Mouse (Mus musculus) limb, embryonic 12.5 days (tissue): Measurements from ENCODE around the gene Hes3. TPM values are rescaled to one million over a fixed set of nuclear protein-coding genes. Genes with fewer than 3 reads are reported as not detected.

Experiments used
- ATAC-seq: fragments of 200-750 bp; cut with Nextera tagmentation; 2 replicates; pipeline ENCODE4 v1.8.0; 2017; ENCODE audit warnings: low read depth, moderate TSS enrichment; ENCODE audit not compliant: insufficient number of reproducible peaks, insufficient read depth, low FRiP score, low TSS enrichment
- H3K27ac ChIP-seq: fragments of 300-500 bp; sonication (generic); 2 replicates; pipeline ENCODE4 v1.5.1; 2016; ENCODE audit warnings: mild to moderate bottlenecking, moderate library complexity
- H3K27me3 ChIP-seq: fragments of 300-500 bp; sonication (generic); 2 replicates; pipeline ENCODE4 v1.6.1; 2016; ENCODE audit warnings: mild to moderate bottlenecking, moderate library complexity
- H3K36me3 ChIP-seq: fragments of 300-500 bp; sonication (generic); 2 replicates; pipeline ENCODE4 v1.6.1; 2016; ENCODE audit warnings: mild to moderate bottlenecking, moderate library complexity
- H3K4me1 ChIP-seq: fragments of 300-500 bp; sonication (generic); replicated peaks from 2 replicates; pipeline ENCODE4 v1.6.1; 2016
- H3K4me2 ChIP-seq: fragments of 300-500 bp; sonication (generic); 2 replicates; pipeline ENCODE4 v1.6.1; 2016; ENCODE audit warnings: mild to moderate bottlenecking, moderate library complexity
- H3K4me3 ChIP-seq: fragments of 300-500 bp; sonication (generic); replicated peaks from 2 replicates; pipeline ENCODE4 v1.5.1; 2016; ENCODE audit warnings: mild to moderate bottlenecking
- H3K9ac ChIP-seq: fragments of 300-500 bp; sonication (generic); replicated peaks from 2 replicates; pipeline ENCODE4 v1.6.1; 2016; ENCODE audit warnings: mild to moderate bottlenecking, moderate library complexity
- H3K9me3 ChIP-seq: fragments of 300-500 bp; sonication (generic); 2 replicates; pipeline ENCODE4 v1.6.1; 2016; ENCODE audit warnings: mild to moderate bottlenecking, moderate library complexity
- WGBS: fragments of 180-500 bp; shearing (Covaris S2); methylation state at CpG from one replicate; pipeline ENCODE4 v1.1.7; 2016; 5-methylcytosine and 5-hydroxymethylcytosine counted together
- polyA plus RNA-seq: library from polyadenylated mRNA; unstranded; fragments of >200 nt; fragmentation: Nextera tagmentation; extraction: Ambion mirVana; gene quantifications from 2 replicates; pipeline ENCODE4 v1.2.1, GENCODE M21; 2016

The Hes3 gene
- polyA plus RNA-seq, 1 experiment from 2014 or later, result not detected

- H3K4me1 ChIP-seq, result peaks cover 34% of the 10 kb centered on the region
- 73% methylated on average over 13 of the region's 13 CpGs for WGBS
- H3K9ac ChIP-seq, result no peak overlapping the region
These were observed 23.6 kb downstream of the Hes3 start for GRCm38 (mm10) chr4:152267748-152268369.

GRCm38 (mm10) chr4:152266236-152266895 is 25.1 kb downstream of the Hes3 start:
- no peak for ATAC-seq
- 37% methylated on average over 10 of the region's 10 CpGs for WGBS
- Histone ChIP-seq H3K4me1 (peaks cover 19% of the 10 kb centered on the region), H3K36me3 (no peaks in the 10 kb centered on the region), H3K27me3 (peaks cover 11% of the 10 kb centered on the region; the same call in 1 of the 2 replicates), H3K4me3 (no peak overlapping the region), H3K9ac (no peak overlapping the region), H3K27ac (no peak overlapping the region), H3K9me3 (no peaks in the 10 kb centered on the region), H3K4me2 (no peak overlapping the region)

More at GRCm38 (mm10) chr4:152267748-152268369, 23.6 kb downstream of the Hes3 start:
- Histone ChIP-seq H3K27me3 (peaks cover 18% of the 10 kb centered on the region; the same call in 1 of the 2 replicates), H3K9me3 (no peaks in the 10 kb centered on the region), H3K4me3 (no peak overlapping the region), H3K27ac (no peak overlapping the region), H3K4me2 (no peak overlapping the region), H3K36me3 (no peaks in the 10 kb centered on the region)
- no peak for ATAC-seq

- no peaks in the 10 kb centered on the region for H3K9me3 ChIP-seq
- H3K27ac ChIP-seq, result no peak overlapping the region
- no peak for ATAC-seq
- no peak overlapping the region for H3K4me2 ChIP-seq
- no peak overlapping the region for H3K9ac ChIP-seq
- 58% methylated on average over 5 of the region's 5 CpGs for WGBS
- H3K36me3 ChIP-seq, result no peaks in the 10 kb centered on the region
- H3K27me3 ChIP-seq, result 0 out of 2 replicates have a peak, but pooled peaks cover 5% of the 10 kb centered on the region
- no peak overlapping the region for H3K4me3 ChIP-seq
- peaks cover 17% of the 10 kb centered on the region for H3K4me1 ChIP-seq
These were observed 25.7 kb downstream of the Hes3 start for GRCm38 (mm10) chr4:152265791-152266190.

- H3K4me1 ChIP-seq, result peaks cover 17% of the 10 kb centered on the region
- WGBS, result 89% methylated on average over 9 of the region's 9 CpGs
- H3K27me3 ChIP-seq, result 0 out of 2 replicates have a peak, but pooled peaks cover 4% of the 10 kb centered on the region
- ATAC-seq, result no peak
- H3K9me3 ChIP-seq, result no peaks in the 10 kb centered on the region
- no peak overlapping the region for H3K4me3 ChIP-seq
- no peak overlapping the region for H3K9ac ChIP-seq
- H3K27ac ChIP-seq, result no peak overlapping the region
- H3K36me3 ChIP-seq, result no peaks in the 10 kb centered on the region
- H3K4me2 ChIP-seq, result no peak overlapping the region
These were observed 26.4 kb downstream of the Hes3 start for GRCm38 (mm10) chr4:152264867-152265568.

DNA sequence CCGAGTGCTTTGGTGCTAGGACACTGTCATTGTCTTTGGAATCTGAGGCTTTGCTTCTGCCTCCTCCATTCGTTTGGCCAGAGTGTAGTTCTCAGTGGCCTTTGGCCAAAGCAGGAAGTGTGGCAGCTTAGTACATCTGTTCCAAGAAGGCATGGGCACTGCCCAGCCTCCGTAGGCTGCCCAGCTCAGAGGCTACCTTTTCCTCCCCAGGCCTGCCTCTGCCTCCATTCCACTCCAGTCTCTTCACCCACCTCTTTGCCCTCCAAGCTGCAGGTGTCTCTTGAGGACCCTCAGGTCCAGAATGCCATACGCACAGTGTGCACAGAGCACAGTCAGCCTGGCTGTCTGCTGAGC is 27.3 kb downstream of the Hes3 start:
- no peaks in the 10 kb centered on the region for H3K36me3 ChIP-seq
- no peak overlapping the region for H3K4me2 ChIP-seq
- ATAC-seq, result no peak
- no peaks in the 10 kb centered on the region for H3K9me3 ChIP-seq
- H3K27me3 ChIP-seq, result 0 out of 2 replicates have a peak, but pooled peaks cover 4% of the 10 kb centered on the region
- 0 out of 2 replicates have a peak overlapping the region, but pooled peaks have one; percentile 18 for H3K9ac ChIP-seq
- no peak overlapping the region for H3K27ac ChIP-seq
- H3K4me3 ChIP-seq, result no peak overlapping the region
- peaks cover 17% of the 10 kb centered on the region for H3K4me1 ChIP-seq
- WGBS, result 55% methylated on average over 4 of the region's 4 CpGs

DNA sequence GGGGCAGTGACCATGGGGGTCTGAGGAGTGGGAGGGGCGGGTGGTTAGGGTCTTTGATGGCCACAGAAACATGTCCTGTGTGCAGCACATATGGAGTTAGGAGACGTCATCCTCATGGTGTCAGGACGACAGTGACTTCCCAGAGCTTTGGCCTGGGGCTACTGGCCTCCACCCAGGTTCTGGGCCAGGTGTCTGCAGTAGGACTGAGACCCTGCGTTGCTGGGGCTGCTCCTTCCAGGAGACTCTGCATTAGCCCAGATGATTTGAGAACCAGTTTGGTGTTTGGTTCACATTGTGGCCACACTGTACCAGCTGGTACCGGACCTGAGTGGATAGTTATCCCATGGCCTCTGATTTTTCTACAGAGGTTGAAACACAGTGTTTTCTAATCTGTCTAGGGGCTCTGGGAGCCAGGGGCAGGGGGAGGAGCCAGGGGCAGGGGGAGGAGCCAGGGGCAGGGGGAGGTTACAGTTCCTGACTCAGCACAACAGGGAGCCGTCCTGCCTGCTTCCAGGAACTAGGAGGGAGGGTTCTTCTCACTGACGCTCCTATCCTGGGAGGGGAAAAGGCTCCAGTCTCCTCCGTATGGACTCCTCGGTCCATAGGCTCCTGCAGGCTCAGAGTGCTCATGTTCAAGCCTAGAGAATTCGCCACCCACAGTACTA is 27.8 kb downstream of the Hes3 start:
- H3K9ac ChIP-seq, result 0 out of 2 replicates have a peak overlapping the region, but pooled peaks have one; percentile 18
- H3K9me3 ChIP-seq, result no peaks in the 10 kb centered on the region
- H3K4me2 ChIP-seq, result no peak overlapping the region
- no peak overlapping the region for H3K4me3 ChIP-seq
- ATAC-seq, result peak; percentile 42; the same call in 1 of the 2 replicates
- peaks cover 17% of the 10 kb centered on the region for H3K4me1 ChIP-seq
- 0 out of 2 replicates have a peak, but pooled peaks cover 4% of the 10 kb centered on the region for H3K27me3 ChIP-seq
- H3K36me3 ChIP-seq, result no peaks in the 10 kb centered on the region
- no peak overlapping the region for H3K27ac ChIP-seq
- WGBS, result 30% methylated on average over 10 of the region's 10 CpGs

- no peak overlapping the region for H3K9ac ChIP-seq
- ATAC-seq, result no peak
- H3K36me3 ChIP-seq, result no peaks in the 10 kb centered on the region
- H3K4me2 ChIP-seq, result no peak overlapping the region
- no peak overlapping the region for H3K4me3 ChIP-seq
- no peak overlapping the region for H3K27ac ChIP-seq
- peaks cover 17% of the 10 kb centered on the region for H3K4me1 ChIP-seq
- no peaks in the 10 kb centered on the region for H3K9me3 ChIP-seq
- 60% methylated on average over 9 of the region's 9 CpGs for WGBS
- H3K27me3 ChIP-seq, result 0 out of 2 replicates have a peak, but pooled peaks cover 4% of the 10 kb centered on the region
These were observed 28.4 kb downstream of the Hes3 start for GRCm38 (mm10) chr4:152263089-152263488.

GRCm38 (mm10) chr4:152262187-152262586 is 29.3 kb downstream of the Hes3 start:
- Histone ChIP-seq H3K9me3 (no peaks in the 10 kb centered on the region), H3K36me3 (no peaks in the 10 kb centered on the region), H3K27ac (no peak overlapping the region), H3K4me3 (no peak overlapping the region), H3K4me1 (peaks cover 17% of the 10 kb centered on the region), H3K4me2 (no peak overlapping the region), H3K27me3 (0 out of 2 replicates have a peak, but pooled peaks cover 4% of the 10 kb centered on the region), H3K9ac (no peak overlapping the region)
- WGBS, result 68% methylated on average over 9 of the region's 9 CpGs
- no peak for ATAC-seq

GRCm38 (mm10) chr4:152260451-152260850 is 31.0 kb downstream of the Hes3 start:
- Histone ChIP-seq H3K27ac (no peak overlapping the region), H3K9me3 (no peaks in the 10 kb centered on the region), H3K4me2 (no peak overlapping the region), H3K4me1 (peaks cover 17% of the 10 kb centered on the region), H3K4me3 (no peak overlapping the region), H3K9ac (no peak overlapping the region), H3K27me3 (0 out of 2 replicates have a peak, but pooled peaks cover 3% of the 10 kb centered on the region), H3K36me3 (no peaks in the 10 kb centered on the region)
- ATAC-seq, result no peak
- WGBS, result 93% methylated on average over 8 of the region's 8 CpGs

- no peak overlapping the region for H3K27ac ChIP-seq
- H3K4me2 ChIP-seq, result no peak overlapping the region
- no peaks in the 10 kb centered on the region; the same call in 1 of the 2 replicates for H3K4me1 ChIP-seq
- H3K27me3 ChIP-seq, result no peaks in the 10 kb centered on the region
- 46% methylated on average over 6 of the region's 6 CpGs for WGBS
- H3K4me3 ChIP-seq, result no peak overlapping the region
- no peaks in the 10 kb centered on the region for H3K9me3 ChIP-seq
- no peak for ATAC-seq
- H3K9ac ChIP-seq, result no peak overlapping the region
- H3K36me3 ChIP-seq, result no peaks in the 10 kb centered on the region
These were observed 34.4 kb downstream of the Hes3 start for GRCm38 (mm10) chr4:152257070-152257469.
